Mouse (Mus musculus) urinary bladder, postnatal 25 days (tissue): Measurements from ENCODE around the gene Man2a2.

ENCODE experiments used
- DNase-seq: peaks from one replicate; pipeline ENCODE4 v3.0.0; 2022; ENCODE audit warnings: low spot score

Man2a2 gene

GRCm38 (mm10) chr7:80371041-80371751, at the start of gene Man2a2:
Gene Man2a2, minus strand, starts transcription at chr7:80371375.
- DNase-seq, result peak; percentile 79

- no peak for DNase-seq
Observed at GRCm38 (mm10) chr7:80420586-80420985, 49.4 kb upstream of the Man2a2 start.

GRCm38 (mm10) chr7:80419278-80419677, 48.1 kb upstream of the Man2a2 start:
- no peak for DNase-seq

GRCm38 (mm10) chr7:80418036-80418435, 46.9 kb upstream of the Man2a2 start:
- DNase-seq, result no peak

- no peak for DNase-seq
Observed at GRCm38 (mm10) chr7:80417601-80418000, 46.4 kb upstream of the Man2a2 start.

GRCm38 (mm10) chr7:80416969-80417368, 45.8 kb upstream of the Man2a2 start:
- no peak for DNase-seq

GRCm38 (mm10) chr7:80414303-80414855, 43.2 kb upstream of the Man2a2 start:
- DNase-seq, result no peak

GRCm38 (mm10) chr7:80413512-80414302, 42.5 kb upstream of the Man2a2 start:
- DNase-seq, result no peak

GRCm38 (mm10) chr7:80412781-80413180, 41.6 kb upstream of the Man2a2 start:
- DNase-seq, result no peak

- DNase-seq, result no peak
Observed at GRCm38 (mm10) chr7:80412279-80412678, 41.1 kb upstream of the Man2a2 start.

- DNase-seq, result no peak
Observed at GRCm38 (mm10) chr7:80410380-80410779, 39.2 kb upstream of the Man2a2 start.

- no peak for DNase-seq
Observed at GRCm38 (mm10) chr7:80407712-80408111, 36.5 kb upstream of the Man2a2 start.

GRCm38 (mm10) chr7:80406186-80406585, 35.0 kb upstream of the Man2a2 start:
- DNase-seq, result no peak

GRCm38 (mm10) chr7:80405188-80405695, 34.1 kb upstream of the Man2a2 start, which contains the start of gene Furin:
Gene Furin, minus strand, starts transcription at chr7:80405436.
- no peak for DNase-seq

- no peak for DNase-seq
Observed at GRCm38 (mm10) chr7:80404101-80404894, 33.1 kb upstream of the Man2a2 start.

GRCm38 (mm10) chr7:80403551-80403950, 32.4 kb upstream of the Man2a2 start:
- peak; percentile 50 for DNase-seq

GRCm38 (mm10) chr7:80402651-80403321, 31.6 kb upstream of the Man2a2 start:
- DNase-seq, result peak; percentile 73

- DNase-seq, result peak; percentile 45
Observed at GRCm38 (mm10) chr7:80401860-80402641, 30.9 kb upstream of the Man2a2 start.

- no peak for DNase-seq
Observed at GRCm38 (mm10) chr7:80401041-80401859, 30.1 kb upstream of the Man2a2 start.

- DNase-seq, result no peak
Observed at GRCm38 (mm10) chr7:80400571-80400970, 29.4 kb upstream of the Man2a2 start.
